Mouse (Mus musculus) embryo, embryonic 9.5 days (tissue): ENCODE data around the gene Cdhr1.
A peak's percentile ranks its signal among the peaks of the same experiment; 100 is the strongest.
"Not testable (repeated sequence)": the region's sequence is repeated elsewhere in the genome, so short reads cannot be mapped to it uniquely, and the experiment has no call there.

Experiments
- DNase-seq: peaks from one replicate; pipeline ENCODE4 v3.0.0-alpha.2; 2017; ENCODE audit errors: extremely low spot score

The Cdhr1 gene

GRCm38 (mm10) chr14:37097956-37098530 is at the start of gene Cdhr1:
TSS of gene Cdhr1 (minus strand) at chr14:37098347.
- DNase-seq = peak; percentile 53

GRCm38 (mm10) chr14:37139051-37139710 is 41.0 kb upstream of the Cdhr1 start:
- DNase-seq = no peak

DNA sequence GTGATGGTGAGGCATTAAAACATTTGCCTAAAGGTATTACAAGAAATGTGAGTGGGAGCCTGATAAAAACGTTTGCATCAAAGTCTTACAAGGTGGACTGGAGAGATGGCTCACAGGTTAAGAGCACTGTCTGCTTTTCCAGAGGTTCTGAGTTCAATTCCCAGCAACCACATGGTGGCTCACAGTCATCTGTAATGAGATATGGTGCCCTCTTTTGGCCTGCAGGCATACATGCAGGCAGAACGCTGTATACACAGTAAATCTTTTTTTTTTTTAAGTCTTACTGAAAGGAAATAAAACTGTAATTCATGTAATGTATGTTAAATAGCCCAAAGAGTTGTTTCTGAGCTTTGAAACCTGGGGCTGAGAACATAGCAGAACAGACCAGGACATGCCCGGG is 39.4 kb upstream of the Cdhr1 start:
- DNase-seq = not testable (repeated sequence)

GRCm38 (mm10) chr14:37136110-37136509 is 38.0 kb upstream of the Cdhr1 start:
- no peak for DNase-seq

DNA sequence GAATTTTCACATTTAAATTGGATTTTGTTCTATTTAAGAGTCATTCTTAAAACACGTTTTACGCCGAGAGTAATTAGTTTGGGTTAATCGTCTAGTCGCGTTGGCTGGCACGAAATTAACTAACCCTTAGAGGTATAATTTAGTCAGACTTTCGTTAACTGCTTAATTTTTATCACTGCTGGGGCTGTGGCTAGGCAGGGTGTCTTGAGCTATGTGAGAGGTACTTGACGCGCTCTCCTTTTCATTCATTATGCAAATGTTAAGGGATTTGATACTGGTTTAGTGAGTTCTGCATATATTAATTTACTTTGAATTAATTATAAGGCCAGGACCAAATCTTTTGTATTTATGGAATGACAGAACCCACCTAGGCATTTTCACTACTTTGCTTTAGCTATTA is 37.5 kb upstream of the Cdhr1 start:
- no peak for DNase-seq

DNA sequence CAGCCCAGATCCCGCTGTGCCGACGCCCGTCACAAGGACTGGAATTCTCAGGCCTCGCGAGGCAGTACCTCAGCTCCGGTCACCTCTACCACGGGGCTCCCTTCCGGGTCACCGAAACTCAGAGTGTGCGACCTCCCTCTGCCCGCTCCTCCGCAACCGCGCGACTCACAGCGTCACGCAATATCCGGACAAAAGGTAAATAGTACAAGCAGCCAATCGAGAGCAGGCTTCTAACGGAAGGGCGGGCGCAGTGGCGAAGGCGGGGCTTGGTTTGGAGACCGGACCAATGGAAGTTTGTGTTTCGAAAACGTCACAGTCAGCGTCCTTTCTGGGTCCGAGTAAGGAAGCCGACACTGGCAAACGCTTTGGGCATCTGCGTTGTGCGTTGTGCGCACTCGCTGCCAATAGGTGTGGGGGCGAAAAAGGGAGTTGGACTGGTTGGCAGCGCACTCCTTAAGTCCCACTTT is 37.0 kb upstream of the Cdhr1 start, which contains the start of gene Ghitm:
Gene Ghitm (minus strand): TSS at position 146 of the 467 bp plus-strand sequence.
- peak; percentile 94 for DNase-seq

DNA sequence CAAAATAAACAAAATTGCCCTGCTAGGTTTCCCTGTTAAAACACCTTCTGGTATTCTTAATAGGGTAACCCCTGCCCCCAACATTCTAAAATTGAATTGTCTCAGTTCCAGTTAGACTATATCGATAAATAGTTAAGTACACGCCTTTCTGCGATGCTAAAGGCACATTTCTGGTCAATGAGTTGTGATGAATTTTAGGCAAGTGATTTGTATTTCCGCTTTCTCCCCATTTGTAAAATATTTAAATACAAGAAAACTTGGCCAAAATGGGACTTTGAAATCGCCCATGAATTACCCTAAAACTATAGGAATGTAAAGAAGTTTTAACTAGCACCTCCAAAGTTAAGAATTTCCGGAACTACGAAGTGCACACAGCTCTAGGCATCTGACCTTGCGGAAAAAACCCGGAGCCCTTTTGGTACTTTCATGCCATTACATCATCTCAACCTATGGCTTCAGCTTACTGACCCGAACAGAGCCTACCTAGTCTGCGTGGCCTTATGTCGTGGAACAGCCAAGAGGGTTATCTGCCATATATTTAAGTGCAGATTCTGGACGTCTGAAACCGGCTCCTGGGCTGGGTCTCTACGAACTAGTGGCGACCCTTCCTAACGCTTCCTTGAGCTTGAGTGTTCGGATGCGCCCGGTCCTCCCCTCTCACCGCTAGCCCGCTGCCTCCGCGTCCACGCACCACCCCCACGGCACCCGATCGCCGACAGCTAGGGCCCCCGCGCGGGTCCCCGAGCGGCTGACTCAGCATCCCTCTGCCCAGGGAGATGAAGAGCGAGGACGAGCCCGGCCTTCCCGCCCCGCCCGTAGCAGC is 36.4 kb upstream of the Cdhr1 start:
- no peak for DNase-seq

DNA sequence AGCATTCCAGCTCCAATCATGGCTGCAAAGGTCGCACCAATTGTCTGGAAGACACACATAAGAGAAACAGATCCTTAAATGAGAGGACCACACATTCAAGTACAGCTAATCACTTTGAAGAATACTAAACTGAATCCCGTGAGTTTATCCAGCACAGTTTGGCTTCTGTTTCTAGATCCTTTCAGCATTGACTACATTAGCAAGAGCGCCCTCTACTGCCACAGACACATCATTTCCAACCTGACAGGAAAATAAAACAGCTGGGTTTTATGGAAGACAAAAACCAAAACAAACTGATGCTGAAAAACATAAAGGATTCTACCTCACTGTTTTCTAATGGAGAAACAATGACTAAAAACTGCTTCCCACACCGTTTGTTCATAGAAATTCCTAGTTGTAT is 29.5 kb upstream of the Cdhr1 start:
- DNase-seq = peak; percentile 22

- DNase-seq = no peak
Measured at GRCm38 (mm10) chr14:37119233-37119632, 21.1 kb upstream of the Cdhr1 start.

GRCm38 (mm10) chr14:37113922-37114321 is 15.8 kb upstream of the Cdhr1 start, which contains the start of gene 2610528A11Rik:
TSS of gene 2610528A11Rik (minus strand) at chr14:37114022.
- no peak for DNase-seq

GRCm38 (mm10) chr14:37112931-37113330 is 14.8 kb upstream of the Cdhr1 start:
- DNase-seq = no peak

DNA sequence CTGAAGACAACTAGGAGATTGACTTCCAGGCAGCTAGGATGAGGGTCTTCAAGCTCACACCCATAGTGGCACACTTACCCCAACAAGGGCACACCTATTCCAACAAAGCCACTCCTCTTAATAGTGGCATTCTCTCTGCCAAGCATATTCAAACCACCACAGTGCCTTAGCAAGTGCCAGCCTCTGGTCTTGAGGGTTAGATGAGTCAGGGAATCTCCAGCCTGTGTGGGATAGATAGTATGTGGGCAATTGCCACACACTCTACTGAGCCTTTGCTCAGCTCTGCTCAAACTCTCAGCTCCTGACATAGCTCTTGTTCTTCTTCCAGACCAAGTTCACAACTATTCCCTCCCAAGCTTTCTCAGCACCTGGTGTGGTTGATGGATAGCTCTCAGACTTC is 13.2 kb upstream of the Cdhr1 start:
- DNase-seq = no peak

DNA sequence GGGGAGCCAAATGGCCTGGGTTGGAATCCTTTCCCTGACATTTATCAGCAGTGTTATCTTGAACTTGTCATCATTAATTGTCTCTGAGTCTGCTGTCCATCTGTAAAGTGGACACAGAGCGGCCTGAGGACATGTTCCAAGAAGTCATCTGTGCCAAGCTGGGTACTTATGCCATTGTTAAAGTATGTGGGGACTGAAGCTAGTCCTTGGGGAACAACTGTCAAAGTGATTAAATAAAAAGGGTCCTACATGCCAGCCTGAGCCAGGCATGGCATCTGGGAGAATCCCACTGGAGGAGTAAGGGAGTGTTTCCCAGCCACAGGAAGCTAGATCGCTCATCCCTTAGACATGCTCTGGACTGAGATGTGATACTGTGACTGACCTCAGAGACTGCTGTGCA is 12.3 kb upstream of the Cdhr1 start:
- no peak for DNase-seq

GRCm38 (mm10) chr14:37109975-37110374 is 11.8 kb upstream of the Cdhr1 start:
- DNase-seq = no peak

DNA sequence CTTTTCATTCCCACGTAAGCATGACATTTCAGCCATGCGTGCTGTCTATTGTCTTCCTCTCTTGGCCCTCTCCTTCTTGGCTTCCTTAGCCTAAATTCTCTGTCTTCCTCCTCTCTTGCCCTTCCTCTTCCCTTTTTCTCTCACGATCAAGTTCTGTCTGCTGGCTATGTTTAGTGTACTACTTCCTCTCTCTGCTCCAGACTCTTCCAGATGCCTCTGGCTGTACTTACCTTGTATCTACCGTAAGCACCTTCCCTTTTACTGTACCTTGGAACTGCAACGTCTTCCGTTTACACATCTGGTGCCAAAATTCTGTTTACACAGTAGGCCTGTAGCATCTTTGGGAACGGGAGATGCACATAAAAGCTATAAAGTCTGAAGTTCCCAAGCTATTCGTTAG is 11.3 kb upstream of the Cdhr1 start:
- no peak for DNase-seq

DNA sequence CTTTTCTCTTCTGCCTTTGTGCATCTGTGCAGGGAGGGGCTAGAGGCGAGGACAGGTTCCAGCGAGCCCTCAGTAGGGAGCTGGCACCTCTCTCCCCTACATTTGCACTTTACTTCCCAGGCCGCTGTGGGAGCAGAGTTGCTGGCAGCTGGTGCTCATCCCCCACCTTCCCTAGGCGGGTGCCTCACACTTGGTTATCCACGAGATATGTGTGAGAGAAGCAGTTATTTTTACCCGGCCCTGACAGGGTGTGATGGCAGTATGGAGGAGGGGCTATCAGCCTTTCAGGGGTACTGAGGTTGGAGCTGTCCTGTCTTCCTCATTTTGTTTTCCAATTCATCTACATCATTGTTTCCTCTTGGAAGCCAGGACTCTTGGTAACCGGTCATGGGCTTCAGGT is 7.7 kb upstream of the Cdhr1 start:
- no peak for DNase-seq

- DNase-seq = no peak
Measured at GRCm38 (mm10) chr14:37104747-37105146, 6.6 kb upstream of the Cdhr1 start.

GRCm38 (mm10) chr14:37102484-37102883 is 4.3 kb upstream of the Cdhr1 start:
- no peak for DNase-seq

DNA sequence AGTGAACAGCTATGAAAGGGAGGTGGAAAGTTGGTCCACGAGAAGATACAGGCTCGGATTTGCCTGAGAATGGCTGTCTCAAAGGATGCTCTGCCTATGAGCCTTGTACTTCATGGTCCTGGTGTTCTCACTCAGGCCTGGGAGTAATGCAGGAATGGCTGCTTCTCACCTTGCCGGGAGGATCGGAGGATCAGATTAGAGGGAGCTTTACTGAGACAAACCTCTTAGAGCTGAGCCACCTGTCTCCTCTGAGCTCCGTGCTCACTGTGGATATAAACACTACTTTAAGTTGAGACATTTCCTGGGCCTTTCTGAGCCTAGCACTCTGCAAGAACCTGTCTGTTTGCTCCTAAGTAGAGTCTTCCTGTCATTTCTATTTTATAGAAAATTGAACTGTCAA is 3.4 kb upstream of the Cdhr1 start:
- DNase-seq = no peak

- DNase-seq = no peak
Measured at GRCm38 (mm10) chr14:37095556-37095955, 2.6 kb downstream of the Cdhr1 start.

GRCm38 (mm10) chr14:37094436-37094835 is 3.7 kb downstream of the Cdhr1 start:
- DNase-seq = no peak

DNA sequence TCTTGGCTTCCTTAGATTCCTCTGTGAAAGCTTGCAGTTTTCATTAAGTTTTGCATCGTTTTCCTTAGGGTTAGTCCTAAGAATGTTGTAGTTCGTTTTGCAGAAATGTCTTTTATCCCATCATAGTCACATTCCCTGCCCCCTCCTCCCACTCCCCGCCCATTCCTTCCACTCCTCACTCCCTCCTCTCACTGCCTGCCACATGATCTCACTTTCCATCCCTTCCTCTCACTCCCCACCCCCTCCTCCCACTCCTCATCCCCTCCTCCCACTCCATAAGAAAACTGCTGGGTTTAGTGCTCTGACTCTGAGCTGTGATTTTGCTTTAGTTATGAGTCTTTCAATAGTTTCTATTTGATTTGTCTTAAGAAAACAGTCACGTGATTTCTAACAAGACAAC is 14.4 kb downstream of the Cdhr1 start:
- no peak for DNase-seq

GRCm38 (mm10) chr14:37080724-37081123 is 17.4 kb downstream of the Cdhr1 start:
- no peak for DNase-seq
